Mouse (Mus musculus) left cerebral cortex, adult 8-10 months (tissue): ENCODE data around the gene Gm20219. TPM values are rescaled to one million over a fixed set of nuclear protein-coding genes. Genes with fewer than 3 reads are reported as not detected.

Experiments
- DNase-seq, 2 experiments: peaks; one replicate each; pipeline ENCODE4 v3.0.0; 2022; ENCODE audit warnings: low spot score in 2 of 2
- total RNA-seq, 4 experiments: library from RNA; stranded (reverse); gene quantifications; 2 replicates each; pipeline ENCODE4 v1.2.4; 2022

The Gm20219 gene
- total RNA-seq, 4 experiments from 2014 or later = 1.1 to 1.8 (median 1.4) TPM

- peak in 1 of 2 experiments; percentile 57 for DNase-seq
Measured at GRCm38 (mm10) chr17:56558448-56558847, 4.3 kb upstream of the Gm20219 start.

- peak in 1 of 2 experiments; percentile 71 for DNase-seq
Measured at GRCm38 (mm10) chr17:56552781-56553363, 1.3 kb downstream of the Gm20219 start.

GRCm38 (mm10) chr17:56551841-56552581 lies 2.2 kb downstream of the Gm20219 start:
- DNase-seq = no peak

GRCm38 (mm10) chr17:56550784-56551475 lies 3.3 kb downstream of the Gm20219 start:
- DNase-seq = no peak

- peak in 1 of 2 experiments; percentile 3 for DNase-seq
Measured at GRCm38 (mm10) chr17:56548605-56549105, 5.5 kb downstream of the Gm20219 start.

GRCm38 (mm10) chr17:56547846-56548604 lies 6.2 kb downstream of the Gm20219 start:
- peak in 1 of 2 experiments; percentile 7 for DNase-seq

GRCm38 (mm10) chr17:56547116-56547845 lies 6.9 kb downstream of the Gm20219 start:
- DNase-seq = peak in 1 of 2 experiments; percentile 7

- DNase-seq = no peak
Measured at GRCm38 (mm10) chr17:56546576-56546975, 7.6 kb downstream of the Gm20219 start.

GRCm38 (mm10) chr17:56545945-56546344 lies 8.2 kb downstream of the Gm20219 start:
- no peak for DNase-seq

GRCm38 (mm10) chr17:56544699-56545387 lies 9.3 kb downstream of the Gm20219 start:
- no peak for DNase-seq

- no peak for DNase-seq
Measured at GRCm38 (mm10) chr17:56543684-56544224, 10.4 kb downstream of the Gm20219 start.

- DNase-seq = no peak
Measured at GRCm38 (mm10) chr17:56542736-56543135, 11.5 kb downstream of the Gm20219 start.

GRCm38 (mm10) chr17:56540562-56540975 lies 13.6 kb downstream of the Gm20219 start:
- no peak for DNase-seq

GRCm38 (mm10) chr17:56537912-56538311 lies 16.3 kb downstream of the Gm20219 start:
- DNase-seq = no peak

GRCm38 (mm10) chr17:56536874-56537273 lies 17.3 kb downstream of the Gm20219 start:
- no peak for DNase-seq

- DNase-seq = no peak
Measured at GRCm38 (mm10) chr17:56536192-56536591, 18.0 kb downstream of the Gm20219 start.

GRCm38 (mm10) chr17:56524943-56525342 lies 29.2 kb downstream of the Gm20219 start:
- DNase-seq = no peak

- no peak for DNase-seq
Measured at GRCm38 (mm10) chr17:56522744-56523143, 31.4 kb downstream of the Gm20219 start.

GRCm38 (mm10) chr17:56515690-56516410 lies 38.3 kb downstream of the Gm20219 start:
- DNase-seq = no peak
